Mouse (Mus musculus) frontal cortex, postnatal 25 days (tissue): ENCODE measurements around the gene Tfdp2.
"Not testable (repeated sequence)": the region's sequence is repeated elsewhere in the genome, so short reads cannot be mapped to it uniquely, and the experiment has no call there.

ENCODE experiments used
- DNase-seq, 2 experiments: peaks; one replicate each; pipeline ENCODE4 v3.0.0; 2022; ENCODE audit warnings: low spot score in 2 of 2

Gene Tfdp2

DNA sequence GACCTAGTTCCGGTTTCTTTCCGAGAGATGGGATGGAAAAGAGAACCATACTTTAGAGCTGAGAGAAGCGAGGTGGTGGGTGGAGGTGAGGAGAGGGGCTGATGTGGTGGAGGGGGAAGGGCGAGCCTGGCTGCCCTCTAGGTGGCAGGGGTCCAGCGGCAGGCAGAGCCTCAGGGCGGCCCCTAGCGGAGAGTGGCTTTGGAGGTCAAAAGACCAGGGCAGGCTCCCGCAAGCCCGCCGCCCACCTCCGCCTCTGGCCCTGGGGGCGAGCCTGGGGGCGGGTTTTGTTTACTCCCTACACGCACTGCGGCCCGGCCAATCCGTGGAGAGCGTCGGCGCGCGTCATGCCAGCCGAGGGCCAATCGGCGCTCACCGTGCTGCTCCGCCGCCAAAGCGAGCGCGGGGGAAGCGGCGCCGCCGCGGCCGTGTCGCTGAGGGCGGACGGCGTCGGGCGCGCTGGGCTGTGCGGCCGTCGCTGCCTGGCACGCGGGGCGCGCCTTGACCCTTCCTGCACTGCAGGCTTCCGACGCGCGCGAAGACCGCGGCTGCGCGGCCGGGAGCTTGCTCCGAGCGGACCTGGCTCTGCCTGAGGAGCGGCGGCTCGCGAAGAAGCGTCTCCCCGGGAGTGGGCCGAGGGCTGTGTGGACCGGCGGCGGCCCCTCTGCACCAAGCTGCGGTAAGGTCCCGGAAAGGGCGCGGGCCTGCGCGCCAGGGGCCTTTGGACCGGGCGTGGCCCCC, at the start of gene Tfdp2:
Tfdp2 (plus strand) TSS at position 391 of the 738 bp plus-strand sequence.
- peak; percentile 73 to 76 for DNase-seq

DNA sequence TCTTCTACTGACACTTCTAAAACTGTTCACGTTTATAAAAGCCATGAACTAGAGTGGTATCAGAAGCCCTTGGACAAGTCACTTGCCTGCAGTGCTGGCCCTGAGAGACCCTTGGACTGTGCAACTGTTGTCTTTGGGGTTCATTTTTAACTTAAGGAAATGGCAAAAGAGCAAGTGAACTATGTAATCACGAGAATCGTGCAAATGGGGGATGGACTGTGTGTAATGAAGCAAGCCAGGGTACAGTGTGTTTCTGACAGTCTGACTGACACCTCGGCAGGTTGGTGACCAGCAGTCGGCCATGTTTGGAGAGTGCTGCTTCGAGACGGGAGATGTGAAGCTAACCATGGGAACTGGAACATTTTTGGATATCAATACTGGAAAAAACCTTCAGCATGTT, 43.3 kb upstream of the Tfdp2 start:
- DNase-seq, result no peak

DNA sequence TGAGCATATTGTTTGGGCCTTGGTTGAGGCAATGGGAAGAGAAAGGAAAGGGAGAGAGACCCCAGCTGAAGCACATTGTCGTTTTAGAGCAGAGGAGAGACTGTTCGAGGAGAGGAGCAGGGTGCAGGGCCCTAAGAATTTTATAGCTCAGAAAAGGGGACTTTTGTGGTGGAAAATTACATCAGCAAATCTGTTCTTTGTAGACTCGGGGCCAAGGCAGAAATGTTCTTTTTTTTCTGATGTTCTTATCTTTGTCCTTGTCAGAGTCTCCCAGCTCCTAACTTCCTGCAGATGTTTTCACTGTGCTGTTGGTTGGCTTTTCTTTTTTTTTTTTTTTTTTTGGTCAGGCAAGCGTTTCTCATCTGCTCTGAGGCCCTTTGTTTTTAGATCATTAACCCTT, 37.6 kb upstream of the Tfdp2 start:
- DNase-seq, result no peak

DNA sequence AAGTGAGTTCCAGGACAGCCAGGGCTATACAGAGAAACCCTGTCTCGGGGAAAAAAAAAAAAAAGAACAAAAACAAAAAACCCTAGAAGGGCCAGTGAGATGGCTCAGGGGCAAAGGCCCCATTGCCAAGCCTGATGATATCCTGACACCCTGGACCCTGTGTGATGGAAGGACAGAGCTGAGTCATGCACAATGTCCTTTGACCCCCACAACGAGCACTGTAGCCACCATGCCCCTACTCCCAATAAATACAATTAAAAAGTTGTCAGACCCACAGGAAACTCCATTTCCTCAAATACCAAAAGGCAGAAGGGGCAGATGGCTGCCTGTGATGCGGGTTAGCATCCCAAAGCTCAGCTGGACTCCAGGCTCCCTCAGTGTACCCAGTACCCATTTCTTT, 37.0 kb upstream of the Tfdp2 start:
- DNase-seq, result no peak

DNA sequence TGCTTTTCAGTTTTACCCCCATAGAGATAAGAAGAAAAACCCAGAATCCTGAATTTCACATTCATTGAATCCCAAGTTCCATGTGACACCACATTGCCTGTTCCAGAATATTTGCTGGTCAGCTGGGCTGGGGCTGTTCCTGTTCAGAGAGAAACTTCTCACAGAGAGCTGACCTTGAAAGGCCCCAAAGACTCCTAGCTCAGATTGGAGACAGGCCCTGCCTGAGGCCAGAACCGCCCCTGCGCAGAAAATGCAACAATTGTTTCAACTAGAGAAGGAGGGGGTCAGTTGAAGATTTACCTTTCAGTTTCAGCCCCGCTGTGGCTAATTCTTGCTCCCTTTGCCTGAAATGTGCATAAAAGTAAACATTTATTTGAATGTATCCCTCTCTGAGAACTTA, 35.3 kb upstream of the Tfdp2 start:
- DNase-seq, result no peak

DNA sequence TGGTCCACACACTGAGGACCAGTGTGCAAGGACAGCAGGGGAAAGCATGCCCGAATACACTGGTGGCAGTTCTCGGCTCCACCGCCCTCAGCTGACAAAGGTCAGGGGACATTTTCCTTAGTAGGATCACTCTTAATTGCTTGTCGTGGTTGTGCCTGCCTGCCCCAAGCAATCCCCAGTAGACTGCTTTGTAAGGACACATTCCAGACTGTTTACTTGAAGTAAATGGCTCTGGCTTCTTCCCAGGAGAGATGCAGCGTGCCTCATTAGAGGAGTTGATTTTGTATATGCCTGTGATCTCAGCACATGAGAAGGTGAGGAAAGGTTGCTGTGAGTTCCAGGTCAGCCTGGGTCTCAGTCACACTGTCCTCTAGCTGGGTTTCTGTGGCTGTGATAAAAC, 33.7 kb upstream of the Tfdp2 start:
- DNase-seq, result no peak

DNA sequence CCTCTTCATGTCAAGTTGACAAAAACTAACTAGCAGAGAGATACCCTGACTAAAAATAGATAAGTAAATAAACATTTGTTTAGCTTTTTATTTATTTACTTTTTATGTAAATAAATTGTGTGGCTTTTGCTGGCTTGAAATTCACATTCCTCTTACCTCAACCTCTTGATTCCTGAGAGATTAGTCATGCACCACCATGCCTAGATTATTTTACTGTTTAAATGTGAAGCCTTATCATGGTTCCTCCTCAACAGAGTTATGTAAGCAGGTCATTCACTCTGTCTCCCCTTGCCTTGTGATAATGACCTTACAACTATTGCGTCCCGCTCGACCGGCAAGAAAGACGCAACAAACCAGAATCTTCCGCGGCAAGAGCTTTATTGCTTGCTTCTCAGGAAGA, 32.6 kb upstream of the Tfdp2 start:
- no peak for DNase-seq

DNA sequence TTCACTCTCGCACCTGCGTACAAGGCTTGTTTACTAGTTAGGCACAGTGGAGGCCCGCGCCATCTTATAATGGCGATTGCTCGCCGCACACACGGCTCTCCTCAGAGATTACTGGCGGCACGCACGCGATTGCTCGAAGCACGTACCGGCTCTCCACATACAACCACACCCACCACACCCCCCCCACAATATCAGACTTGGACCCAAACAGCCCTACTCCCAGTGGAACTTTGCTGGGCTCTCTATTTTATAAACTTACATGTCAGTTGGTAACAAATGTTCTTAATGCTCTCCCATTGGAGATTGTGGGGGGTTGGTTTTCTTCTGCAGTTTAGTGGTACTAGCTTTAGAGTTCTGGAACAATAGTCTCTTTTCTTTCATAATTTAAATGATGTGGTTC, 32.1 kb upstream of the Tfdp2 start:
- DNase-seq, result not testable (repeated sequence)

DNA sequence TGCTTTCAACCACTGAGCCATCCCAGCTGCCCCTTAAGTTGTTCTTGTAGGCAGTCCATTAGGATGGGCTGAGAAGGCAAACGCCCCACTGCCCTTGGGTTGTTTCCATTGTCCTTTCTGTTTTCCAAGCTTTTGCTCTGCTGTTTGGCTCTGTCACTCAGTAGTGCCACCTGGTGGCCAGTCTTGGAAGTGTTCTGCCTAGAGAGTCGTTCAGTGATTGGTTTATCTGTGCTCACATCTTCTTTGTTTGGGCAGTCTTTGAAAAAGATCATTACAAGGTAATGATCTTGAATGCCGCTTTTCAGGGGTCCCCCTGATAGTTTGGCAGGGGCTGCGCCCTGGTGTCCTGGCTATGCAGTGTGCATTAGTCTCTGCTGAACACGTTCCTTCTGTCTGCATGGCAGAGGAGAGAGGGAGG, 28.9 kb upstream of the Tfdp2 start:
- DNase-seq, result peak; percentile 34 to 50

DNA sequence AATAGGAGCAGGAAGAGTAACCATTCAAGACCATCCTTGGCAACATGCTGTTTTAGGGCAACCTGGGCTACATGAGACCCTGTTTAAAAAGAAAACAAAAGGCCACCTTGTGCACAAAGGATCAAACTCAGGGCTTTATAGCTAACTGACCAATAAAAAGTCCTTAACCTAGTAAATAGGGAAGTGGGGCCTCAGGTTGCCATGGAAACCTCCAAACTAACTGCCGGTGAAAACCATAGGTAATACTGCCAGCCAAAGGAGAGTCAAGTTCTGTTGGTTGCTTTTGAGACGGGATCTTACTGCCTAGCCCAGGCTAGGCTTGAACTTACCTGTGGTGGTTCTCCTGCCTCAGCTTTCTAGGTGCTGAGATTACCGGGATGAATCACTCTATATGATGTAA, 25.5 kb upstream of the Tfdp2 start:
- no peak for DNase-seq

DNA sequence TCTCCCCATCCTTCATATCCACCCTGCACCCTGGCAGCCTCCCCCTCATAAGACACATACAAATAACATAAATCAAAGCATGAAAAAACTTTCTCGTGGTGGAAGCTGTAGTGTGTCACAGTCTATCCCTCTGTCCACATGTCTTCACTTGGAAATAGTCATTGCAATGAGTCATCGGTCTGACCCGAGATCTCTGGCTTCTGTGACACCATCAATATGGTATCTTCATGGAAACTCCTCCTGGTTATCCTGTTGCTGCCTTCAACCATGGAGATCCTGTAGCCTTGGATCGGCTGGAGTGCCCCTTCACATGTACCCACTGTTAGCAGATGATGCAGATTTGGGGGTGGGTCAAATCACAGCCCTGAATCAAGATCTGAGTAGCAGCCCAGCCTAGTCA, 11.2 kb upstream of the Tfdp2 start:
- DNase-seq, result no peak

DNA sequence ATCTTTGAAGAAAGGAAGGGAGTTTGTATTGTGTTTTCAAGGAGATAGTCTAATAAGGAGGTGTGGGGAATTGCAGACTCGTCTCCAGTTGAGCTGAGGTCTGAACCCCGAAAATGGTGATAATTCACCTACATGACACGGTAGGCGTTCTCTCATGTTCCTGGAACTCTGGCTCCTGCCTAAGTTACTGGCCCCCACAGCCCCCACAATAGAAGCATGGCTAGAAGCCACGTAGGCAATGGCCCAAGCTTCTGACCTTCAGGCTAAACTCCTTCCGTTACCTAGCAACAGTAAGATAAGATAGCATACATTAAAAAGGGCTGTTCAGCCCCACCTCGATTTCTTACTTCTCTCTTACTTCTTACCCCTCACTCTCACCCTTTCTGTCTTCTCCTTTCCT, 9.4 kb upstream of the Tfdp2 start:
- no peak for DNase-seq

DNA sequence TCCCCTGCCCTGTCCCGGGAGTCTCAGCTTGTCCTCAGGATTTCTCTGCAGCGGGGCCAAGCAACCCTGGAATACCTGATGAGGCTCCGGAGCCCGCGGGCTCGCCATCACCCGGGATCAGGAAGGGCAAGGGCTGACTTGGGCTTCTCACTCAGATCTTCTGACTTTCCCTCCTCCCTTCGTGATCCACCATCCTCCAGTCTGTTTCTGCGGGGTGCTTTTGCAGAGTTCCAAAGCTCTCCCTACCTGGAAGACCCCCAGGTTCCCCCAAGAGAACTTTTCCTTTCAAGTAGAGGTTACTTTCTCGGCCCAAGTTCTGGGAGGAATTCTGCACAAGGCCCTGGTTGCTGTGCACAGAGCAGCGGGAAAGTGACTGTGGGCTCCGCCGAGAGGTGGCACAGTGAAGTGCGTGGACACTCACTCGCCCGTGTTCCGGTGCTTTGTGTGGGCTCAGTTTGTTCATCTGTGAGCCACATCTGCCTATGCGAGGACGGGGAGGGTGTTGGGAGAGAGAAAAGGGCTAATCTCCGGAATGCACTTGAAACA, 634 bp downstream of the Tfdp2 start:
- DNase-seq, result peak; percentile 16 to 37

DNA sequence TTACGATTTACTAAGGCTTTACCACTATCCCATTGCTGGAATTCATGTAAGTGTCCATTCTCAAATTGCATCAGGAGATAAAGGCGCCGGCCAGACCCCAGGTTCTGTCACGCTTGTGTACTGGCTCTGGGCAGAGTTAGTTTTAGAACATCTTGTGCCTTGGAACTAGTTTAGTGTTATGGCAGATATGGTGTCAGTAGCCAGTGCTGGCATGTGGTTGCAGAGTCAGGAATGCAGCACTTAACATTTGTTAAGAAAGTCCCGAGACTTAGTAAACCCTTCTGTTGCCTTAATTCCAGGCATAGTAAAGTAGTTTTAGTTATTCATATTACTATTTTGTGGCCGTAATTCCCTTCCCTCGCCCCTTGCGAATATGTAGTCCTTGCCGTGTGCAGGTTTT, 1.7 kb downstream of the Tfdp2 start:
- no peak for DNase-seq

DNA sequence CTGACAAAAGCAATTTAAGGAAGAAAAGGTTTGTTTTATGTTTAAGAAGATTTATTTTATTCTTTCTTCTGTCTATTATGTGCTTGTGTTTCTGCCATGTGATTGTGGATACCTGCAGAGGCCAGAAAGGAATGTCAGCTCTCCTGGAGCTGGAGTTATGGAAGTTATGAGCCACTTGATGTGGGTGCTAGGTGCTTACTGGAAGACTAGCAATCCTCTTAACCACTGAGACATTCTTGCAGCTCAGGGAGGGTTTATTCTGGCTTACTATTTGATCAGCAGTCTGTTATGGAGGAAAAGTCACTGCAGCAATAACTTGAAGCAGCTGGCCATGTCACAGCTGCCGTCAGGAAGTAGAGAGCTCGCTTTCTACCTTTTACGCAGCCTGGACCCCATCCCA, 7.6 kb downstream of the Tfdp2 start:
- no peak for DNase-seq

DNA sequence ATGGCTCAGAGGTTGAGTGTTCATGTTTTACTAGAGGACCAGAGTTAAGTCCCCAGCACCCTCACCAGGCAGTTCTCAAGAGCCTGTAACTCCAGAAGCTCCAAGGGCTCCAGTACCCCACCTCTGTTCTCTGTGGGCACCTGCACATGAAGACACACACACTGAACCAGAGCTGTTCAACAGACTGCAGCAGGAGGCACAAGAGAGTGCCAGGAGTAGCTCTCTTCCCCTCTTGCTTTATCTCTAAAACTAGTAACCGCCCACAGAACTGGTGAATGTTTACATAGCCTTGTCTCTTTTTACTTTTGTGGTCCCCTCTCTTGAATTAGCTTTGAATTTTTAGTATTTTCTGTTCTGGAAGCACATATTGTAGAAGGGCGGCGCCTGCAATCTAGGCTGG, 11.4 kb downstream of the Tfdp2 start:
- no peak for DNase-seq

DNA sequence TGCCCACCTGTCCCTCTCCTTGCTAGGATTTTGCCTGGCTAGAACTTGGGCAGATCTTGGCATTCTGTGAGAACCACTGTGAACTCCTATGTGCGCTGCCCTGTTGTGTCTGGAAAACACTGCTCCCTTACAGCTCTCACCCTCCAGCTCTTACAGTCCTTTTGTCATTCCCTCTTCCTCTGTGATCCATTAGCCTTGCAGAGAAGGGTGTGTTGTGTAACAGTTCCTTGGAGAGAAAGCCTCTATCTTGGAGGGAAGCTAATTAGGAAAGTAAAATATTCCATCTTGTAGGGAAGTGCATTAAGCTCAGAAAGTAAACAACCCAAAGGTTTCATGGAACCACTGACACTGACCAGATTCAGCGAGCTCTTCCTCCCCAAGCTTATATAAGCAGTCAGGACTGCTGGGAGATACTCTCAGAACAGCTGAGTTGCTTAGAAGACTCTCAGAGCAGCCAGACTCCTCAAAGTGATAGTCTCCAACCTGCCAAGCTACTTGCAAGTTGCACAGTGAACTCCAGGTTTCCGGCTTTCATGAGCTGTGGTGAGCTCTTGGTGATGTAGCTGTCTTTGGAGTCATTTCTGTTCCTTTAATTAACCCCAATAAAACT, 17.1 kb downstream of the Tfdp2 start:
- DNase-seq, result no peak

DNA sequence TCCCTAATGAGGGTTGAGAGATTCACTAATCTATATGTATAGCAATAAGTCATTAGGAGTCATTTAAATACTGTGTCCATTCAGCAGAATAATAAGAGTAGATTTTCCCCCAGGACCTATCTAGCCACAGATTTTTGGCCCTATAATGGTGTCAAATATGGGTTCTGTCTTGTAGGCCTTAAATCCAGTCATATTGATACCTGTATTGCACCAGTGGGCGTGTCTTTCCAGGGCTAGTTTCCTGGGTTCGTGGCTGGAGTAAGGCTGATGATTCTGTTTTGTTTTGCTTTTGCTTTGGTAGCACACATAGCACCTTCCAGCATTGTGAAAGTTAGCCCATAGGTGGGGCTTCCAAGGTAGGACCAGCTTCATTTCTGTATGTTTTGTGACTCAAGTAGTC, 18.1 kb downstream of the Tfdp2 start:
- DNase-seq, result no peak

DNA sequence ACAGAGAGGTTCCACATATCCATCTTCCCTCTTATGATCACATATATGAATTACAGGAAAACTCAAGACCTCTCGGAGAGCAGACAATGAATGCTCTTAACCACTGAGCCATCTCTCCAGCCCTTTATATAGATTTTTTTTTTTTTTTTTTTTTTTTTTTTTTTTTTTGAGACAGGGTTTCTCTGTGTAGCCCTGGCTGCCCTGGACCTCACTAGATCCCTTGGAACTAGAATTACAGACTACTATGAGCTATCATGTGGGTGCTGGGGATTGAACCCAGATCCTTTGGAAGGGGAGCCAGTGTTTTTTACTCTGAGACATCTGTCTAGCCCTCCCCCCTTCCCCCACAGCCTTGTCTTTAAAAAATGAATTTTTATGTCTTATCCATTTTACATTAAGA, 21.2 kb downstream of the Tfdp2 start:
- DNase-seq, result no peak

DNA sequence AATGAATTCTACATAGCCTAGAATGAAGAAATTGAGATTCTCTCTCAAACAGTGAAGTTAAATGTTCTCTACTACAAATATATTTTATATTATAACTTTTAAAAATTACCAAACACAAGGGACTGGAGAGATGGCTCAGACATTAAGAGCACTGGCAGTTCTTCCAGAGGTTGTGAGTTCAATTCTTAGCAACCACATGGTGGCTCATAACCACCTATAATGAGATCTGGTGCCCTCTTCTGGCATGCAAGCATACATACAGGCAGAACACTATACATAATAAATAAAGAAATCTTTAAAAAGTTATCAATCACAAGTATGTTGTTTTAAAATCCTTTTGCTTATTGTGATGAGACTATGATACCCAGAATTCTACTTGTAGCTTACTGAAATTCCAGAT, 21.7 kb downstream of the Tfdp2 start:
- DNase-seq, result no peak

DNA sequence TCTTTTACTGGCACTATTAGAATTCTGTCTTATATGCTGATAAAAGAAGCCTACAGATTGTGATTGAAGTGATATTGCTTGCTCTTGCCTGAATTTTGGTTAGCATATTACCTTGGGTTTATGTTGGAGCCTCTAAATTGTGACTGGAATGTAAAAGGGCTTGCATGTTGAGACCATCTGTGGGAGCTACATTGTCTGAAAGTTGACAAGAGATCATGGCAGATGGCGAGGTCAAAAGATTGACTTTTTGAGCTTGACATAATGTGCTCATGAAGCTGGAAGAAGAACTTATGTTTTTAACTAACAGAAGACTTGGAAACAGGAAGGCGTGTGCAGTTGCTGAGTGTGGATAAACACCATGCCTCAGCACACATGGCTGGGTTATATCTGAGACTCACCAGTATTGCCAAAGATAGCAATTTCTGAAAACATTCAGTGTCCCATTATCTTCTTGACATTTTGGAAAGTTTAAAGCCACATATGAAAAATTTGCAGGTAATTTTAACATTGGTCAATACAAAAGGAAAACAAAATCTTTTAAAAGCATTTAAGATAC, 23.1 kb downstream of the Tfdp2 start:
- no peak for DNase-seq

DNA sequence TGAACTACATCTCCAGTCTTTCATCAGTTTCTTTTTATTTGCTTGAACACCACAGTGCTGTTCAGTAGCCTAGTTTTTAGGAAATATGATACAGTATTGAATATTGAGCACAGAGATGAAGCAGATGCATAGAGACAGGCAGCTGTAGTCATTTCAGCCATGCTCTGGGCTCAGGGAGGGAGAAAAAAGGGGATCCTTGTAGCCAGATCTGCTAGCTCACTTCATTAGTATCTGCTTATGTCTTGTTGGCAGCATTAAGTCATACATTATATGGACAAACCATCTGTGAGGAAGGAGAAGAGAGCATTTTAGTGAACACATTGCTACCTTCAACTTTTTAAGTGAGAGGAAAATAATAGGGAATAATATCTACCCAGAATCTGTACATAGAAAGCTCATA, 24.3 kb downstream of the Tfdp2 start:
- DNase-seq, result no peak

DNA sequence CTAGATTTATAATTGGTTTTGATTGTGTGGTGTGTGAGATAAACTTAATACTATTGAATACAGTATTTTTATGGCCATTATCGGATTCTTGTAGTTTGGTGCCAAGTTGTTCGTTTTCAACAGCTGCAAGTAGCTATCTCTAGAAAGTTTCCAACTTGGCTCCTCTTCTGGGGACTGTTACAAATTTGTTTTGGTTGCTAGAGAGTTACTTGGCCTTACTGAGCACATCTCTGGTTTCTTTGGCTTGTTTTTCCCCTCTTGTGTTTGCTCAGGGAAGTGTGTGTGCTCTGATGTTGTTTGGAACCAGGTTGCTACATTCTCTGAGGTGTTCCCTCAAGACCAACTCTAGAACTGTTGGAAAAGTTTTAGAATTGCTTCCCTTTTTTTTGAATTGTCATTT, 27.2 kb downstream of the Tfdp2 start:
- no peak for DNase-seq
